Mouse (Mus musculus): ENCODE data around the gene Tbcd.

- no peak for TF ChIP-seq CTCF (IDR thresholded peaks at IDR 0.05; ENCODE audit: control insufficient read depth, insufficient read depth, insufficient replicate concordance, low read depth, low read length)
- TF ChIP-seq POLR2A (IDR thresholded peaks at IDR 0.05; ENCODE audit: control insufficient read depth, low read depth, low read length): no peak
Observed at GRCm38 (mm10) chr11:121542471-121542870, 90.7 kb downstream of the Tbcd start.

All from testis, adult 2 months (tissue).